Comparison of ENCODE assay signal across 16 mouse cellular contexts in genomic region chr14:118756566-118756965, GRCm38 (mm10).
"Had no signal": no experiment of that assay in that cellular context is flagged by ENCODE, and none has a peak within 500 bp of the region (broad histone marks: within the 10 kb centered on the region; RNA-seq: fewer than 3 reads in every experiment).

No protein-coding gene starts in this region.

- H3K36me3 ChIP-seq: intestine, embryonic 15.5 days; limb, embryonic 12.5 days; limb, embryonic 15.5 days; liver, embryonic 13.5 days had no signal

- H3K4me2 ChIP-seq: intestine, embryonic 15.5 days; limb, embryonic 12.5 days; limb, embryonic 15.5 days; liver, embryonic 13.5 days; midbrain, embryonic 11.5 days had no signal

- H3K9ac ChIP-seq: intestine, embryonic 15.5 days; limb, embryonic 12.5 days; limb, embryonic 15.5 days; liver, embryonic 13.5 days had no signal

- ATAC-seq: intestine, embryonic 15.5 days had no signal

- DNase-seq: left cerebral cortex, postnatal 4 days; liver, embryonic 13.5 days; lung, adult 2 months; lung, postnatal 14 days; lung, postnatal 4 days; midbrain, embryonic 14.5 days; right cerebral cortex, postnatal 14 days; right cerebral cortex, postnatal 4 days; thymus, adult 18-20 months; thymus, postnatal 36 days had no signal

- H3K9me3 ChIP-seq: intestine, embryonic 15.5 days; limb, embryonic 12.5 days; limb, embryonic 15.5 days; liver, embryonic 13.5 days had no signal

- H3K27ac ChIP-seq: intestine, embryonic 15.5 days; kidney, postnatal 0 days; limb, embryonic 12.5 days; limb, embryonic 15.5 days; liver, embryonic 13.5 days; stomach, postnatal 0 days had no signal

- H3K4me1 ChIP-seq: intestine, embryonic 15.5 days; limb, embryonic 12.5 days; limb, embryonic 15.5 days had no signal

- H3K4me3 ChIP-seq: intestine, embryonic 15.5 days; limb, embryonic 12.5 days; limb, embryonic 15.5 days; liver, embryonic 13.5 days had no signal

- H3K27me3 ChIP-seq: intestine, embryonic 15.5 days; limb, embryonic 12.5 days; limb, embryonic 15.5 days; liver, embryonic 13.5 days had no signal
